Mouse (Mus musculus) adrenal gland, postnatal 36 days (tissue): ENCODE data around the gene Foxa3. TPM values are rescaled to one million over a fixed set of nuclear protein-coding genes. Genes with fewer than 3 reads are reported as not detected.

Source experiments
- DNase-seq, 2 experiments: peaks; one replicate each; pipeline ENCODE4 v3.0.0; 2021; ENCODE audit warnings: mixed read lengths in 1 of 2
- total RNA-seq, 2 experiments: library from RNA; stranded (reverse); gene quantifications; 2 replicates each; pipeline ENCODE4 v1.2.3; 2021

Foxa3 gene
- total RNA-seq, 2 experiments from 2014 or later = not detected

- DNase-seq = peak; percentile 32 to 54
Measured at GRCm38 (mm10) chr7:19024581-19025255, 1.4 kb upstream of the Foxa3 start.

DNA sequence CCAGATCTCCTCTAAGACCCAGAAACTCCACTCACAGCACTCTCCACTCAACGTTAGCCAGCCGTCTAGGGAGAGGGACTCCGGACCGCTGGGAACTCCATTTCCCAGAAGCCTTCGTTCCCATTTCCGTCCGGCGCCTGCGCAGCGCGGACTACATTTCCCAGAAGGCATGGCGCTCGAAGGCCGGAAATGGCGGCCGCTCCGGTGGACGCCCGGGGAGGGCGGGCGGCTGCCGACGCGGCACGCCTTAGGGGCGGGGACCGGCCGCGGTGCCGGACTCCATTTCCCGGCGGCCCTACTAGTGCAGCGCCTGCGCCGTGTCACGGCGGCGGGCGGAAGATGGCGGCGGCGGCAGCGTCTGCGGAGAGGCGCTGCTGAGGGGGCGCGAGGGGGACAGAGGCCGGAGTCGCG, 763 bp upstream of the Foxa3 start, which contains the start of gene Sympk:
Sympk (plus strand) TSS at position 282 of the 411 bp plus-strand sequence.
- peak; percentile 96 to 98 for DNase-seq

DNA sequence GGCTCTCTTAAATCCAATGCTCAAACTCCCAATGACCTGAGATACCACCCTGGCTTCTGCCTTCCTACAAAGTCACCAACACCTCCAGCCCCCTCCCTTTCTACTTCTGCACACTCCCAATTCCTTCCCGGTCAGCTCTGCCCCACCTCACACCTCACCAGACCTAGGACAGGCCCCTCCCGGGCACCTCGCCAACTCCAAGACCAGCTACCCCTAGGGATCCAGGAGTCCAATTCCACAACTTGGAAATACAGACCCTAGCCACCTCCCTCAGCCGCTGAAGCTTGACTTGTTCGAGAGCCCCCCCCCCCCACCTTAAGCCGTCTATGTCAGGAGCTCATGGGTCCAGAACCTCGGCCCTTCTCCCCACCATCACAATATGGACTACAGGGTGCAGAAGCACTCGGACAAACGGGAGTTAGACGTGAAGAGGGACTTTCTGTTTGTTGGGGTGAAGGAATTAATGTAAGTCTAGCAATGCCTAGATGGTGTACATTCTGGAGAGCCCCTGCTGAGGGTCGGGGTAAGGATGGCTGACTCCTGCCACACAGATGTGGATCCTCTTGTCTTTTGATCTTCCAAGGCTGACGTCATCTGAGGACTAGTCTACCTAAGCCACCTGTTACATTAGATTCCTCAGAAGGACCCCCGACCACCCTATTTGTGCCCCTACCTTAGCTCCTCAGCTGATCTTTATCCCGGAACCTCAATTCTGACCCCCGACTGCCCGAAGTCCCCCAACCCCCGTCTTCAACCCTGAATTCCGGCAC, 964 bp downstream of the Foxa3 start:
- no peak for DNase-seq

DNA sequence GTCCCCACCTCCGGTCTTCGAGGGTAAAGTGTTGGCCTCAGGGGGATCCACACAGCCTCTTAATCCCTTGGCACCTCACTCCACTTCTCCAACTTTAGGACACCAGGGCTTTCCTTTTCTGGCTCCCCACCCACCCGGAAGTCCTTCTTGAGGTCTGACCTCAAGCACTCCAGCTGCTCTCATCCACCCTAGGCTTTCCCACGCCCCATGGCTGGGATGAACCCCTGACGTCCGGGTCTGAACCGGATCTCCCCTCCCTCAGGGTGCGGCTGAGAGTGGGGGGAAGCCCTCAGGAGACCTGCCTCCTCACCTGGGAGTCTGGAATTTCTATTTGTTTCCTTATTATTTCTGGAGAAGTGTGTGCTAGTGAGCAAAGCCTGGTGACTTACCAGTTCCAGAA, 2.3 kb downstream of the Foxa3 start:
- no peak for DNase-seq

GRCm38 (mm10) chr7:19017909-19018308, 5.4 kb downstream of the Foxa3 start:
- DNase-seq = no peak

DNA sequence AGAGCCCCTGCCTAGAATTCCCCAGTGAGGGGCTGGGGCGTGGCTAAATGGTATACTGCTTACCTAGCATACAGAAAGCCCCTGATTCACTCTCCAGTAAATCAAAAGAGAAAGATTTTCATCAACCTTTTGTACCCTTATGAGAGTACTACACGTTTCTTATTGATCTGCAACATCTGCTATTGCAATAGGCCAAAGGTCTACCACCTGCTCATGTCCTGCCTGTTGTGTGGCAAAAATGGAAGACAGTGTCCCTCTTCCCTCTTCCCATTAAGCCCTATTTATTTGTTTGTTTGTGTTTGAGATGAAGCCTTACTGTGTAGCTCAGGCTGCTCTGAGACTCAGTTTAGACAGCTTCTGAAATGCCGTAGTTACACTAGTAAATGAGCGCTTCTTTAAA, 7.3 kb downstream of the Foxa3 start:
- no peak for DNase-seq

DNA sequence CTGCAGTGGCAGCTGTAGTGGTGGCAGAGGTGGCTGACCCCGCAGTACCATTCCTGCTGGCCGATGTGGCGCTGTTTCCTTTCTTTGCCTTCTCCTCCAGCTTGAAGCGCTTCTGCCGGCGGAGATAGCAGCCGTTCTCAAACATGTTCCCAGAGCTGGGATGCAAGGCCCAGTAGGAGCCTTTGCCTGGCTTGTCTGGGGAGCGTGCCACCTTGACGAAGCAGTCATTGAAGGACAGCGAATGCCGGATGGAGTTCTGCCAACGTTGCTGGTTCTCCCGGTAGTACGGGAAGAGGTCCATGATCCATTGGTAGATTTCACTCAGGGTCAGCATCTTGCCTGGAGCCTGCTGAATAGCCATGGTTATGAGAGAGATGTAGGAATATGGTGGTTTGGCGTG, 8.9 kb downstream of the Foxa3 start:
- DNase-seq = no peak

GRCm38 (mm10) chr7:19012882-19013281, 10.5 kb downstream of the Foxa3 start:
- peak in 1 of 2 experiments; percentile 44 for DNase-seq

DNA sequence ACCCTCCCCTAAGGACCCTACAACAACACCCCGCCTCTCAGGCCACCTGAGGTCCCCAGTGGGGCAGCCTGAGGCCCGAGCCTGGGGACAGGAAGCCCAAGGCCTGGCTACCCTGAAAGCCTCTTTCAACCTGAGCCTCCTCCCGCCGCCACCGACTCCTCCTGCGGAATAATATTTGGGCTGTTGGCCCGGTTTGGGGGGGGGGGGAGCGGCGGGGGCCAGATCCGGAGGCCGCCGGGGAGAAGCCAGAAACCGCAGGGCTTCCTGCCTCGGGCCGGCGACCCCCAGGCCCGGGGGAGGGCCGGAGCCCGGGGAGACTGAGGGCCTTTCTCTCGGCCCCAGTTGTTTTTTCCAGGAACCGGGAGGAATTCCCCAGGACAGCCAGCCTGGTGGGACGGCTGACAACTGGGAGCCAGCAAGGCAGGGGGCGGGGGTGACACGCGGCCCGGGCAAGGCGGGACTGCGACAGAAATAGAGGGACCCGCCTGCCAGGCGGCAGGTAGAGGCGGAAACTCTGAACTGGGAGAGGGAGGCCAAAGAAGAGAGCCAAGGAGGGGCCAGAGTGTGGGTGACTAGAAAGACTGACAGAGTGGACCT, 11.2 kb downstream of the Foxa3 start:
- DNase-seq = peak; percentile 36 to 73

GRCm38 (mm10) chr7:19010581-19010980, 12.8 kb downstream of the Foxa3 start:
- DNase-seq = peak in 1 of 2 experiments; percentile 55

DNA sequence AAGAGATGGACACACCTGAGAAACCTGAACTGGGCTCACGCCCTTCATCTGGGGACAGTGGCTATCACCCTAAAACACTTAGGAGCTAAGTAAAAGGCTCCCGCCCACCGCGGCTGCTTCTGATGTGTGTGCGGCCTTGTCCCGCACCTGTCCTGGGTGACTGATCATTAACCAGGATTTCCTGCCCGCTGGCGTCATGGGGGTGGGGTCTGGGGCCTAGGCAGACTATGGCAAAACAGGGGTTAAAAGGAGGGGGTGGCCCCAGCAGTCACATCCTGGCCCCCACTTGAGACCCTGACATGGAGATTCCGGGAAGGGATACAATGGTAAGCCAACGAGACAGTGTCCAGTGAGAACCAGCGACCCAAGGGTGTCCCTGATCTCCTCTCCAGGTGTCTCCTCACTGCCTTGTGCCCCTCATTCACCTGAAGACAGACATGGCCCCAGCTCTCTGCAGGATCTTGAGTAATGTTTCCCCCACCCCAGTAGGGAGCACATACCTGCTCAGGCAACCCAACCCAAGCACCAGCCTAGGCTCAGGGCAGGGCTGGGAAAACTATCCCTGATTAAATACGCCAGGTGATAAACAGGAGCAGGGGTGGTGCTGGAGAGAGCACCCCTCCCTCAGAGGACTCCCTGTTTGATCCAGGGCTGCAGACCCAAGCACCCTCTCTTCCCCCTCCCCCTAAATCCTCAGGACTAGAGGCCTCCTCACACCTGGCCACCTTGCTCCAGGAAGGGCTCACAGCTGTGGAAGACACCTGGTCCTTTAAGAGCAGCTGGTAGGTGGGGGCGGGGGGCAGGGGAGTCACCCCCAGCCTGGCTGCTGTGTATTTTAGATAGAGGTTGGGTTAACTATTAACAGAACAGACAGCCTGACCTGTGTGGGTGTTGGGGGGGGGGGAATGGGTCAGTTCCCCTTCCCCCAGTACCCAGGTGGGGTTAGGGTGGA, 16.0 kb downstream of the Foxa3 start:
- DNase-seq = peak in 1 of 2 experiments; percentile 38

- DNase-seq = peak; percentile 83
Measured at GRCm38 (mm10) chr7:19006476-19006875, 16.9 kb downstream of the Foxa3 start.

- DNase-seq = no peak
Measured at GRCm38 (mm10) chr7:19005417-19006121, 17.8 kb downstream of the Foxa3 start.

DNA sequence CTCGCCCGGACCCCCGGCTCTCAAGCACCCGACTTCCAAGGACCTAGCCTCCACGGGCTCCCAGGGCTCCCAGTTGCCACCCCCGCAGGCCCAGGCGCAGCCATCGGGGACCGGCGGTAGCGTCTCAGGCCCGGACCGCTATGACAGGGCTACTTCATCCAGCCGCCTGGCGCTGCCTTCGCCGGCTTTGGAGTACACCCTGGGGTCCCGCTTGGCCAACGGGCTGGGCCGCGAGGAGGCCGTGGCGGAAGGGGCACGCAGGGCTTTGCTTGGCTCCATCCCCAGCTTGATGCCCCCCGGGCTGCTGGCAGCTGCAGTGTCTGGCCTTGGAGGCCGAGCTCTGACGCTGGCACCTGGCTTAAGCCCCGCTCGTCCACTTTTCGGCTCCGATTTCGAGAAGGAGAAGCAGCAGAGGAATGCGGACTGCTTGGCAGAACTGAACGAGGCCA, 18.7 kb downstream of the Foxa3 start:
- peak; percentile 59 to 61 for DNase-seq

DNA sequence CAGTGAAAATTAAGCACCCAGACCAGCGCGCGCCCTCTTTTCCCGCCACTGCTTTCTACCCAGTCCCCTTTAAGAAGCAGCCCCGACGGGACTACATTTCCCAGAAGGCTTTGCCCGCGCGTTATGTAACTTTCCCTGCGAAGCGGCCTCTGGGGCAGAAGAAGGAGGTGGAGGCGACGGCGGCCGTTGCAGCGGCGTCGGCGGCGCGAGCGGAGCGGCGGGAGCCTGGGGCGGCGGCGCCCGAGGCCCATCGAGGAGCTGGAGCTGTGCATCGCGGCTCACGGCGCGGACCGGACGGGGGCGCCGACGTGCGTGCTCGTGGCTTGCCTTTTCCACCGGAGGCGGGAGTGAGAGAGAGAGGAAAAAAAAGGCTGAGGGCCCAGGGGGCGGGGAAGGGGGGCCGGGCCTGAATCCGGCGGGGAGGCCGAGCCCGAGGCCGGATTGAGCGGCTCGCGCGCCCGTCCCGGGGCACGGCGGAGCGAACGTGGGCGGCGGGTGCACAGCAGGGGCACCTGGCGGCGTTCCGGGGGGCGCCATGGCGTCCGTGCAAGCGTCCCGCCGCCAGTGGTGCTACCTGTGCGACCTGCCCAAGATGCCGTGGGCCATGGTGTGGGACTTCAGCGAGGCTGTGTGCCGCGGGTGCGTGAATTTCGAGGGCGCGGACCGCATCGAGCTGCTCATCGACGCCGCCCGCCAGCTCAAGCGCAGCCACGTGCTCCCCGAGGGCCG, 19.3 kb downstream of the Foxa3 start, which contains the start of gene Irf2bp1:
Irf2bp1 (plus strand) TSS at position 143 of the 729 bp plus-strand sequence.
- DNase-seq = peak; percentile 94

GRCm38 (mm10) chr7:19002848-19003498, 20.4 kb downstream of the Foxa3 start:
- DNase-seq = peak; percentile 75 to 81

DNA sequence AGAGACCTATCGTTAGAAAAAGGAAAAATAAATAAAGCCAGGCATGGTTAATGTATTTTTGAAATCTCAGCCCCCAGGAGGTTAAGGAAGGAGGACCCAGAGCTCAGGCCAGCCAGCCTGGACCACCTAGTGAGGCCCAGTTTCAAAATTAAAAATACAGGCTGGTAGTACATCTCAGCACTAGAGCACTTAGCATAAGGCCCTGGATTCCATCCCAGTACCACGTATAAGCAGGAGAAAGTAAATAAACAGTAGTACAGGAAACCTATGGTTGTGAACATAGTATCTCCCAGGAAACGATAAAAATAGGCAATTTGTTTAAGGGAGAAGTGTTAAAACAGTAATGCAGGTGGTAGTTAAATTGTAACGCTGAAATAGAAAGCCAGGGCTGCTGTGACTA, 21.2 kb downstream of the Foxa3 start:
- DNase-seq = no peak

DNA sequence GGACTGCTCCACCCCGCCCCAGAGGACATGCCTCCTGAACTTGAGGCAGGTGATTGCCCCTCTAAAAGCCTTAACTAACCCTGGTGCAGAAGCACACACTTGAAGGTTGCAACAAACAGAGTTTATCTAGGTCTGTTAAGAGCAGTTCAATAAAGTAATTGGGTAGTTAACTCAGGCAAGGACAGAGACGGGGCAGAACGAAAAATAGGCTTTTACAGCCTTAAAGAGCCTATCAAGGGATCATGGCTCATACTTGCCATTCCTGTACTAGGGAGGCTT, 21.6 kb downstream of the Foxa3 start:
- no peak for DNase-seq

DNA sequence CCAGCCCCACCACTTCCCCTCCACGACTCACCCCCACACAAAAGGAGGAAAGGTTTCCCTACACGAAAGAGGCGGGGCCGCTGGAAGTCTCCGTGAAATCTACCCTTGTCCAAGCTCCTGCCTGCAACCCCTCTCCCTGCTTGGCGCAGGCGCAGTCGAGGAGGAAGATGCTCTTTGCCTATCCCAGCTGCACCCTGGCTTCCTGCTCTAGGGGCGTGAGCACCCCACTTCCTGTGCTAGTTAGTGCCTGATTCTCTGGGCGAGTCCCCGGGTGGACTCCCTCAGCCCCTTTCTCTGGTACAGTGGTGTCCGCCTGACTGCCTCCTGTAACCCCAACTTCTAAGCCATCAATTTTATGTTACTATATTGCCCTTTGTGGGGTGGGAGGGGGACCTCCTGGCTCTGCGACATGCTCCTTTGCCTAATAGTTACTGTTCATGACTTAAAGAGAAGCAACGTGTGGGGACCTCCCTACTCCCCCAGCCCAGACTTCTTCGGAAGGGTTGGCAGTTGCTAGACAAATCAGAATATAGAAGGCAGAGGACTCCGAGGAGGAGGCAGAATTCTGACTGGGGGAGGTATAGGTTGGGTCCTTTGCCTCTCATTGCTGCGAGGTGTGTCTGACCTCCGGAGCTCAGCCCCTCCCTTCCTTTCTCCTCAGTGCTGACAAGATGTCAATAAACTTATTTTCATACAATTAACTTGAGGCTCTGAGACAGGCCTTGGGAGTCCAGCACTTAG, 22.1 kb downstream of the Foxa3 start:
- DNase-seq = peak; percentile 68 to 80
